Mouse (Mus musculus): ENCODE measurements around the gene Msmp. TPM values are rescaled to one million over a fixed set of nuclear protein-coding genes. Genes with fewer than 3 reads are reported as not detected.

Msmp gene
- polyA plus RNA-seq, 1 experiment from 2014 or later, result not detected

GRCm38 (mm10) chr4:43583421-43583820 is 873 bp downstream of the Msmp start:
- no peak overlapping the region for H3K27ac ChIP-seq (ENCODE audit: low read depth, low read length)
- no peaks in the 10 kb centered on the region for H3K9me3 ChIP-seq (replicated peaks; ENCODE audit: control insufficient read depth, low read length)
- 55% methylated on average over 7 of the region's 7 CpGs for WGBS (ENCODE audit: insufficient replicate concordance)
- H3K4me2 ChIP-seq, result no peak overlapping the region
- ATAC-seq (replicated peaks; ENCODE audit: insufficient number of reproducible peaks, low FRiP score, low TSS enrichment), result no peak
- peaks cover 11% of the 10 kb centered on the region for H3K4me1 ChIP-seq (ENCODE audit: control insufficient read depth, insufficient read depth, low read length)
- H3K4me3 ChIP-seq (ENCODE audit: low read depth, low read length), result no peak overlapping the region
- H3K27me3 ChIP-seq (ENCODE audit: control insufficient read depth, insufficient read depth, low read length), result no peaks in the 10 kb centered on the region
- H3K36me3 ChIP-seq (ENCODE audit: control insufficient read depth, insufficient read depth, low read length), result peaks cover 14% of the 10 kb centered on the region
- no peak overlapping the region for H3K9ac ChIP-seq (ENCODE audit: low read depth, low read length)

- Histone ChIP-seq H3K4me2 (no peak overlapping the region), H3K9ac (ENCODE audit: low read depth, low read length) (no peak overlapping the region), H3K4me1 (ENCODE audit: control insufficient read depth, insufficient read depth, low read length) (peaks cover 11% of the 10 kb centered on the region), H3K27me3 (ENCODE audit: control insufficient read depth, insufficient read depth, low read length) (no peaks in the 10 kb centered on the region), H3K4me3 (ENCODE audit: low read depth, low read length) (no peak overlapping the region), H3K9me3 (replicated peaks; ENCODE audit: control insufficient read depth, low read length) (no peaks in the 10 kb centered on the region), H3K36me3 (ENCODE audit: control insufficient read depth, insufficient read depth, low read length) (peaks cover 14% of the 10 kb centered on the region), H3K27ac (ENCODE audit: low read depth, low read length) (no peak overlapping the region)
- 92% methylated on average over 5 of the region's 5 CpGs for WGBS (ENCODE audit: insufficient replicate concordance)
- ATAC-seq (replicated peaks; ENCODE audit: insufficient number of reproducible peaks, low FRiP score, low TSS enrichment), result no peak
Measured at GRCm38 (mm10) chr4:43582241-43582640, 2.1 kb downstream of the Msmp start.

- no peak overlapping the region for H3K27ac ChIP-seq (ENCODE audit: low read depth, low read length)
- no peaks in the 10 kb centered on the region for H3K27me3 ChIP-seq (ENCODE audit: control insufficient read depth, insufficient read depth, low read length)
- H3K9ac ChIP-seq (ENCODE audit: low read depth, low read length), result no peak overlapping the region
- ATAC-seq (replicated peaks; ENCODE audit: insufficient number of reproducible peaks, low FRiP score, low TSS enrichment), result no peak
- H3K4me3 ChIP-seq (ENCODE audit: low read depth, low read length), result no peak overlapping the region
- WGBS (ENCODE audit: insufficient replicate concordance), result 94% methylated on average over 12 of the region's 12 CpGs
- H3K9me3 ChIP-seq (replicated peaks; ENCODE audit: control insufficient read depth, low read length), result no peaks in the 10 kb centered on the region
- peaks cover 20% of the 10 kb centered on the region for H3K4me1 ChIP-seq (ENCODE audit: control insufficient read depth, insufficient read depth, low read length)
- no peak overlapping the region for H3K4me2 ChIP-seq
- peaks cover 14% of the 10 kb centered on the region for H3K36me3 ChIP-seq (ENCODE audit: control insufficient read depth, insufficient read depth, low read length)
Measured at GRCm38 (mm10) chr4:43581381-43581780, 2.9 kb downstream of the Msmp start.

GRCm38 (mm10) chr4:43580721-43581120 is 3.6 kb downstream of the Msmp start:
- WGBS (ENCODE audit: insufficient replicate concordance), result 96% methylated on average over 5 of the region's 5 CpGs
- Histone ChIP-seq H3K4me2 (no peak overlapping the region), H3K27ac (ENCODE audit: low read depth, low read length) (no peak overlapping the region), H3K9me3 (replicated peaks; ENCODE audit: control insufficient read depth, low read length) (no peaks in the 10 kb centered on the region), H3K4me1 (ENCODE audit: control insufficient read depth, insufficient read depth, low read length) (peaks cover 20% of the 10 kb centered on the region), H3K4me3 (ENCODE audit: low read depth, low read length) (no peak overlapping the region), H3K27me3 (ENCODE audit: control insufficient read depth, insufficient read depth, low read length) (no peaks in the 10 kb centered on the region), H3K36me3 (ENCODE audit: control insufficient read depth, insufficient read depth, low read length) (peaks cover 14% of the 10 kb centered on the region), H3K9ac (ENCODE audit: low read depth, low read length) (no peak overlapping the region)
- ATAC-seq (replicated peaks; ENCODE audit: insufficient number of reproducible peaks, low FRiP score, low TSS enrichment), result no peak

GRCm38 (mm10) chr4:43579731-43580130 is 4.6 kb downstream of the Msmp start:
- ATAC-seq (replicated peaks; ENCODE audit: insufficient number of reproducible peaks, low FRiP score, low TSS enrichment), result no peak
- Histone ChIP-seq H3K27me3 (ENCODE audit: control insufficient read depth, insufficient read depth, low read length) (no peaks in the 10 kb centered on the region), H3K4me1 (ENCODE audit: control insufficient read depth, insufficient read depth, low read length) (peaks cover 19% of the 10 kb centered on the region), H3K27ac (ENCODE audit: low read depth, low read length) (no peak overlapping the region), H3K36me3 (ENCODE audit: control insufficient read depth, insufficient read depth, low read length) (peaks cover 14% of the 10 kb centered on the region), H3K9ac (ENCODE audit: low read depth, low read length) (peak overlapping the region; percentile 80), H3K4me2 (peak overlapping the region; percentile 93), H3K9me3 (replicated peaks; ENCODE audit: control insufficient read depth, low read length) (no peaks in the 10 kb centered on the region), H3K4me3 (ENCODE audit: low read depth, low read length) (peak overlapping the region; percentile 75)
- WGBS (ENCODE audit: insufficient replicate concordance), result 84% methylated on average over 6 of the region's 6 CpGs

- Histone ChIP-seq H3K4me2 (peak overlapping the region; percentile 93), H3K4me3 (ENCODE audit: low read depth, low read length) (peak overlapping the region; percentile 75), H3K27me3 (ENCODE audit: control insufficient read depth, insufficient read depth, low read length) (no peaks in the 10 kb centered on the region), H3K9me3 (replicated peaks; ENCODE audit: control insufficient read depth, low read length) (no peaks in the 10 kb centered on the region), H3K4me1 (ENCODE audit: control insufficient read depth, insufficient read depth, low read length) (peaks cover 19% of the 10 kb centered on the region), H3K36me3 (ENCODE audit: control insufficient read depth, insufficient read depth, low read length) (peaks cover 14% of the 10 kb centered on the region), H3K27ac (ENCODE audit: low read depth, low read length) (peak overlapping the region; percentile 80), H3K9ac (ENCODE audit: low read depth, low read length) (peak overlapping the region; percentile 80)
- no peak for ATAC-seq (replicated peaks; ENCODE audit: insufficient number of reproducible peaks, low FRiP score, low TSS enrichment)
- 3% methylated on average over 10 of the region's 10 CpGs for WGBS (ENCODE audit: insufficient replicate concordance)
Measured at GRCm38 (mm10) chr4:43579256-43579655, 5.0 kb downstream of the Msmp start.

- Histone ChIP-seq H3K4me3 (ENCODE audit: low read depth, low read length) (peak within 1 kb of the TSS; percentile 75), H3K9ac (ENCODE audit: low read depth, low read length) (peak within 1 kb of the TSS; percentile 80), H3K27me3 (ENCODE audit: control insufficient read depth, insufficient read depth, low read length) (no peaks in the 10 kb centered on the region), H3K27ac (ENCODE audit: low read depth, low read length) (peak within 1 kb of the TSS; percentile 80), H3K9me3 (replicated peaks; ENCODE audit: control insufficient read depth, low read length) (no peaks in the 10 kb centered on the region), H3K4me2 (peak within 1 kb of the TSS; percentile 93), H3K4me1 (ENCODE audit: control insufficient read depth, insufficient read depth, low read length) (peaks cover 19% of the 10 kb centered on the region), H3K36me3 (ENCODE audit: control insufficient read depth, insufficient read depth, low read length) (peaks cover 14% of the 10 kb centered on the region)
- ATAC-seq (replicated peaks; ENCODE audit: insufficient number of reproducible peaks, low FRiP score, low TSS enrichment), result peak; percentile 92
- under 1% methylated on average over 76 of the region's 76 CpGs for WGBS (ENCODE audit: insufficient replicate concordance)
Measured at GRCm38 (mm10) chr4:43578376-43579204, 5.7 kb downstream of the Msmp start, which contains the start of the genes Rgp1 and Gba2. Gene Rgp1, plus strand, starts transcription at chr4:43578715. Gene Gba2, minus strand, starts transcription at chr4:43578873.

- Histone ChIP-seq H3K9me3 (replicated peaks; ENCODE audit: control insufficient read depth, low read length) (no peaks in the 10 kb centered on the region), H3K27me3 (ENCODE audit: control insufficient read depth, insufficient read depth, low read length) (no peaks in the 10 kb centered on the region), H3K27ac (ENCODE audit: low read depth, low read length) (no peak overlapping the region), H3K4me1 (ENCODE audit: control insufficient read depth, insufficient read depth, low read length) (peaks cover 19% of the 10 kb centered on the region), H3K9ac (ENCODE audit: low read depth, low read length) (peak overlapping the region; percentile 80), H3K36me3 (ENCODE audit: control insufficient read depth, insufficient read depth, low read length) (peaks cover 11% of the 10 kb centered on the region), H3K4me3 (ENCODE audit: low read depth, low read length) (peak overlapping the region; percentile 75), H3K4me2 (peak overlapping the region; percentile 93)
- WGBS (ENCODE audit: insufficient replicate concordance), result 35% methylated on average over 8 of the region's 8 CpGs
- ATAC-seq (replicated peaks; ENCODE audit: insufficient number of reproducible peaks, low FRiP score, low TSS enrichment), result no peak
Measured at GRCm38 (mm10) chr4:43577237-43577881, 6.9 kb downstream of the Msmp start.

Measured in heart, embryonic 11.5 days (tissue).